Mouse (Mus musculus) inflammation-experienced regulatory T-cells (primary cell): Measurements from ENCODE around the gene Atp5g3. TPM values are rescaled to one million over a fixed set of nuclear protein-coding genes. Genes with fewer than 3 reads are reported as not detected.

Experiments used
- polyA plus RNA-seq, 2 experiments: library from polyadenylated mRNA; unstranded; fragments of 100-300 nt; shearing (Covaris generic); gene quantifications; one replicate each; pipeline ENCODE4 v1.2.1; 2017

Gene Atp5g3
- 100 to 1,000 TPM; 498 to 567 TPM for polyA plus RNA-seq

DNA sequence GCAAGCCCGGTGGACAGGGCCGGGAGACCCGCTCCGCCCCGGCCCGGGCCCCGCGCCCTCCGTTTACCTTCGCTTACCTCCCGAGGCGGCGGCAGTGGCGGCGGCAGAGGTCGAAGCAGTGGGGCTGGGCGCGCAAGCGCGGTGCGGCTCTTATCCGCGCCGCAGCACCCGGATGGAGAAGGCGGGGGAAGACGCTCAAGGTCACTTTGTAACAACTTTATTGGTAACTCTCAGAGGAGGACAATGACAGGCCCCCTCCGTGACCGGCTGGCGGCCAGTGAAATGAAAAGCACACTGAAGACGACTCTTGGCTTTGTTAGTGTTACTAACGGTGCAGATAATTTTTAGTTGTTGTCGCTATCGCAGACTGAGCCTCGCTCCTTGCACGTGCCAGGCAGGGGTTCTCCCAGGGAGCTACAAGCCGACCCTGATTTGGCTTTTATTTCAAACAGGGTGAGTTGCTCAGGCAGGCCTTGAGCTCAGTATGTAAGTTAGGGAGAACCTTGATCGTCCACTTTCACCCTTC is at the start of gene Atp5g3:
Atp5g3 (minus strand) TSS at position 152 of the 526 bp plus-strand sequence.

DNA sequence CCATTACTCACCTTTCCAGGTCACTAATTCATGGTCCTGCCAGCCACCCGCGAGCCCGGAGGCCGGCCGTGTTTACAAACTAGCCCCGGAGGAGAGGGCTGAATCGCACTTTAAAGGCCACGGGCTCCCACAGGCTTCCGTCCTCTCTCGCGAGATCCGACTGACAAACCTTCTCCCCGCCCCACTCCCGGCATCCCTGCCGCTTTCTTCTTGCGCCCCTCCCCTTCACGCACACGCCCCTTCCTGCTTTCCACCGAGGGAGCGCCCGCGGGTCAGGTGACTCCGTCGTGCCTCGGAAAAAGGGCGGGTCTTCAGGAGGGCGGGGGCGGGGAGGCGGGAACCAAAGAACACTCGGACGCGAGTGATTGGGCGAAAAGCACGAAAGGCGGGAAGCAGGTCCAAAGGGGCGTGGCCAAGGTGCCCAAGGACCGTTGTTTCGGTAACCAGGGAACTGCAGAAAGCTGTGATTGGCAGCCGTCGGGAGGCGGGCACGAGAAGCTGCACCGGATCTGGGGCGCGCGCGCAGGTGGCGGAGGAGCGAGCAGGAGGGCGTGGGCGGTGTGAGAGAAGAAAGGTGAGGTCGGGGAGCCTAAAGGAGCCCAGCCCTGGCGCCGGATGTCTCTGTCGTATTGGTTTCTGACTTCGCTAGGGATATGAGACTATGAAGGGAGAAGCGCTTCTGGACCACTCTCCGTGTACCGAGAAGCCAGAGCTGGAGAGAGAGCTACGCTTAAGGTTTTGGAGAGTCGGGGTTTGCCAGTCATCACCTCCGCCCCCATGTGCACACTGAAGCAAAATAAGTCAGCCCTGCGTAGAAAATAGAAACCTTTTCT is 18.4 kb downstream of the Atp5g3 start, which contains the start of gene Atf2:
Atf2 (minus strand) TSS at position 176 of the 833 bp plus-strand sequence.

Other genes with a start within 250 kb of the Atp5g3 start
- gene Chn1, start 136.0 kb downstream of the Atp5g3 start, polyA plus RNA-seq, result under 1 TPM in 1 of 2 experiments, not detected in 1; 0.92 TPM
- gene Atf2, start 18.7 kb downstream of the Atp5g3 start, polyA plus RNA-seq, result 10 to 100 TPM; 75.1 to 79.1 TPM